Mouse (Mus musculus) C2C12 (cell line): ENCODE data around the gene Cd83.

Experiments used
- CEBPB ChIP-seq: IDR thresholded peaks from one replicate; pipeline ENCODE4 v1.6.1; 2011; ENCODE audit warnings: low read depth, mild to moderate bottlenecking, control low read depth, moderate library complexity
- CTCF ChIP-seq: IDR thresholded peaks from one replicate; pipeline ENCODE4 v1.5.1; 2011; ENCODE audit not compliant: control insufficient read depth, insufficient read depth, insufficient read length
- FOSL1 ChIP-seq: IDR thresholded peaks from one replicate; pipeline ENCODE4 v1.8.0; 2011; ENCODE audit warnings: mild to moderate bottlenecking, low read length; ENCODE audit not compliant: poor library complexity, insufficient read depth, severe bottlenecking
- MAX ChIP-seq: IDR thresholded peaks from one replicate; pipeline ENCODE4 v1.6.1; 2011; ENCODE audit warnings: mild to moderate bottlenecking, control low read depth
- MYOD1 ChIP-seq: IDR thresholded peaks from one replicate; pipeline ENCODE4 v1.6.1; 2011; ENCODE audit warnings: low read depth; ENCODE audit not compliant: control insufficient read depth, insufficient read length
- MYOG ChIP-seq: IDR thresholded peaks from one replicate; pipeline ENCODE4 v1.6.1; 2011; ENCODE audit not compliant: control insufficient read depth, insufficient read length; ENCODE audit errors: extremely low read depth
- USF1 ChIP-seq: IDR thresholded peaks from one replicate; pipeline ENCODE4 v1.6.1; 2011; ENCODE audit warnings: low read depth, mild to moderate bottlenecking, control low read depth, moderate library complexity

- no peak for TF ChIP-seq CTCF
- no peak for TF ChIP-seq USF1
- no peak for TF ChIP-seq MYOD1
- no peak for TF ChIP-seq MAX
- no peak for TF ChIP-seq CEBPB
- TF ChIP-seq MYOG: no peak
- TF ChIP-seq FOSL1: no peak
These were observed 32.9 kb downstream of the Cd83 start for GRCm38 (mm10) chr13:43817461-43817860.
